Mouse (Mus musculus): ENCODE results near the gene Gm49339. TPM values are rescaled to one million over a fixed set of nuclear protein-coding genes. Genes with fewer than 3 reads are reported as not detected.
"Not testable (repeated sequence)": the region's sequence is repeated elsewhere in the genome, so short reads cannot be mapped to it uniquely, and the experiment has no call there.

Gene Gm49339
- 0.34 and 1.5 TPM in 2 replicates for polyA plus RNA-seq (2015; fragmentation: Nextera tagmentation; extraction: Ambion mirVana)

GRCm38 (mm10) chr10:51480397-51480796, at the start of gene Gm49339, which contains the start of gene Lilr4b:
Gene Gm49339 (plus strand): TSS chr10:51480612.
Gene Lilr4b (plus strand): TSS chr10:51480632.
- not testable (repeated sequence) for H3K36me3 ChIP-seq (ENCODE audit: control insufficient read depth, insufficient read depth, low read length); H3K4me3 ChIP-seq (ENCODE audit: low read length); H3K4me1 ChIP-seq (replicated peaks; ENCODE audit: control insufficient read depth, insufficient read depth, low read length); H3K4me2 ChIP-seq (ENCODE audit: low read depth, low read length); H3K27ac ChIP-seq (ENCODE audit: low read length); H3K27me3 ChIP-seq (ENCODE audit: control insufficient read depth, insufficient read depth, low read depth, low read length); ATAC-seq (ENCODE audit: low read depth); H3K9me3 ChIP-seq (ENCODE audit: control insufficient read depth, low read length); H3K9ac ChIP-seq (ENCODE audit: low read length)
- WGBS: 79% methylated on average over 1 of the region's 3 CpGs

GRCm38 (mm10) chr10:51432940-51433339, 47.5 kb upstream of the Gm49339 start:
- no peaks in the 10 kb centered on the region for H3K36me3 ChIP-seq (ENCODE audit: control insufficient read depth, insufficient read depth, low read length)
- H3K9ac ChIP-seq (ENCODE audit: low read length): no peak overlapping the region
- ATAC-seq (ENCODE audit: low read depth): no peak
- H3K27ac ChIP-seq (ENCODE audit: low read length): no peak overlapping the region
- no peak overlapping the region for H3K4me3 ChIP-seq (ENCODE audit: low read length)
- H3K4me1 ChIP-seq (replicated peaks; ENCODE audit: control insufficient read depth, insufficient read depth, low read length): no peaks in the 10 kb centered on the region
- no peak overlapping the region for H3K4me2 ChIP-seq (ENCODE audit: low read depth, low read length)
- H3K27me3 ChIP-seq (ENCODE audit: control insufficient read depth, insufficient read depth, low read depth, low read length): no peaks in the 10 kb centered on the region
- H3K9me3 ChIP-seq (ENCODE audit: control insufficient read depth, low read length): no peaks in the 10 kb centered on the region

- Histone ChIP-seq H3K9ac (ENCODE audit: low read length) (no peak overlapping the region), H3K9me3 (ENCODE audit: control insufficient read depth, low read length) (no peaks in the 10 kb centered on the region), H3K36me3 (ENCODE audit: control insufficient read depth, insufficient read depth, low read length) (no peaks in the 10 kb centered on the region), H3K4me2 (ENCODE audit: low read depth, low read length) (no peak overlapping the region), H3K4me1 (replicated peaks; ENCODE audit: control insufficient read depth, insufficient read depth, low read length) (no peaks in the 10 kb centered on the region), H3K4me3 (ENCODE audit: low read length) (no peak overlapping the region), H3K27ac (ENCODE audit: low read length) (no peak overlapping the region), H3K27me3 (ENCODE audit: control insufficient read depth, insufficient read depth, low read depth, low read length) (no peaks in the 10 kb centered on the region)
- 74% methylated on average over 3 of the region's 3 CpGs for whole genome bisulfite sequencing
- ATAC-seq (ENCODE audit: low read depth): no peak
Measured at GRCm38 (mm10) chr10:51435684-51436083, 44.7 kb upstream of the Gm49339 start.

GRCm38 (mm10) chr10:51451610-51452009, 28.8 kb upstream of the Gm49339 start:
- Histone ChIP-seq H3K4me3 (ENCODE audit: low read length) (no peak overlapping the region), H3K36me3 (ENCODE audit: control insufficient read depth, insufficient read depth, low read length) (no peaks in the 10 kb centered on the region), H3K4me1 (replicated peaks; ENCODE audit: control insufficient read depth, insufficient read depth, low read length) (no peaks in the 10 kb centered on the region), H3K9me3 (ENCODE audit: control insufficient read depth, low read length) (no peaks in the 10 kb centered on the region), H3K4me2 (ENCODE audit: low read depth, low read length) (no peak overlapping the region), H3K27me3 (ENCODE audit: control insufficient read depth, insufficient read depth, low read depth, low read length) (no peaks in the 10 kb centered on the region), H3K9ac (ENCODE audit: low read length) (no peak overlapping the region), H3K27ac (ENCODE audit: low read length) (no peak overlapping the region)
- 75% methylated on average over 4 of the region's 4 CpGs for whole genome bisulfite sequencing
- no peak for ATAC-seq (ENCODE audit: low read depth)

GRCm38 (mm10) chr10:51453616-51454298, 26.7 kb upstream of the Gm49339 start:
- Histone ChIP-seq H3K4me1 (replicated peaks; ENCODE audit: control insufficient read depth, insufficient read depth, low read length) (no peaks in the 10 kb centered on the region), H3K27ac (ENCODE audit: low read length) (no peak overlapping the region), H3K4me2 (ENCODE audit: low read depth, low read length) (no peak overlapping the region), H3K9me3 (ENCODE audit: control insufficient read depth, low read length) (no peaks in the 10 kb centered on the region), H3K4me3 (ENCODE audit: low read length) (no peak overlapping the region), H3K27me3 (ENCODE audit: control insufficient read depth, insufficient read depth, low read depth, low read length) (no peaks in the 10 kb centered on the region), H3K9ac (ENCODE audit: low read length) (no peak overlapping the region), H3K36me3 (ENCODE audit: control insufficient read depth, insufficient read depth, low read length) (no peaks in the 10 kb centered on the region)
- no peak for ATAC-seq (ENCODE audit: low read depth)
- 66% methylated on average over 1 of the region's 1 CpGs for WGBS

GRCm38 (mm10) chr10:51454365-51454764, 26.0 kb upstream of the Gm49339 start:
- no peaks in the 10 kb centered on the region for H3K36me3 ChIP-seq (ENCODE audit: control insufficient read depth, insufficient read depth, low read length)
- H3K27ac ChIP-seq (ENCODE audit: low read length): no peak overlapping the region
- no peak for ATAC-seq (ENCODE audit: low read depth)
- no peak overlapping the region for H3K4me2 ChIP-seq (ENCODE audit: low read depth, low read length)
- no peak overlapping the region for H3K9ac ChIP-seq (ENCODE audit: low read length)
- no peaks in the 10 kb centered on the region for H3K27me3 ChIP-seq (ENCODE audit: control insufficient read depth, insufficient read depth, low read depth, low read length)
- no peaks in the 10 kb centered on the region for H3K4me1 ChIP-seq (replicated peaks; ENCODE audit: control insufficient read depth, insufficient read depth, low read length)
- H3K4me3 ChIP-seq (ENCODE audit: low read length): no peak overlapping the region
- H3K9me3 ChIP-seq (ENCODE audit: control insufficient read depth, low read length): no peaks in the 10 kb centered on the region
- 38% methylated on average over 1 of the region's 1 CpGs for WGBS

GRCm38 (mm10) chr10:51455762-51456161, 24.6 kb upstream of the Gm49339 start:
- Histone ChIP-seq H3K27ac (ENCODE audit: low read length) (no peak overlapping the region), H3K9me3 (ENCODE audit: control insufficient read depth, low read length) (no peaks in the 10 kb centered on the region), H3K4me2 (ENCODE audit: low read depth, low read length) (no peak overlapping the region), H3K4me3 (ENCODE audit: low read length) (no peak overlapping the region), H3K9ac (ENCODE audit: low read length) (no peak overlapping the region), H3K27me3 (ENCODE audit: control insufficient read depth, insufficient read depth, low read depth, low read length) (no peaks in the 10 kb centered on the region), H3K4me1 (replicated peaks; ENCODE audit: control insufficient read depth, insufficient read depth, low read length) (no peaks in the 10 kb centered on the region), H3K36me3 (ENCODE audit: control insufficient read depth, insufficient read depth, low read length) (no peaks in the 10 kb centered on the region)
- 74% methylated on average over 1 of the region's 1 CpGs for WGBS
- no peak for ATAC-seq (ENCODE audit: low read depth)

GRCm38 (mm10) chr10:51456369-51456768, 24.0 kb upstream of the Gm49339 start:
- H3K9ac ChIP-seq (ENCODE audit: low read length): no peak overlapping the region
- WGBS: 61% methylated on average over 4 of the region's 4 CpGs
- no peaks in the 10 kb centered on the region for H3K36me3 ChIP-seq (ENCODE audit: control insufficient read depth, insufficient read depth, low read length)
- no peak for ATAC-seq (ENCODE audit: low read depth)
- H3K4me3 ChIP-seq (ENCODE audit: low read length): no peak overlapping the region
- no peak overlapping the region for H3K27ac ChIP-seq (ENCODE audit: low read length)
- H3K4me2 ChIP-seq (ENCODE audit: low read depth, low read length): no peak overlapping the region
- no peaks in the 10 kb centered on the region for H3K27me3 ChIP-seq (ENCODE audit: control insufficient read depth, insufficient read depth, low read depth, low read length)
- H3K4me1 ChIP-seq (replicated peaks; ENCODE audit: control insufficient read depth, insufficient read depth, low read length): no peaks in the 10 kb centered on the region
- no peaks in the 10 kb centered on the region for H3K9me3 ChIP-seq (ENCODE audit: control insufficient read depth, low read length)

- not testable (repeated sequence) for H3K9ac ChIP-seq (ENCODE audit: low read length); H3K27me3 ChIP-seq (ENCODE audit: control insufficient read depth, insufficient read depth, low read depth, low read length); H3K36me3 ChIP-seq (ENCODE audit: control insufficient read depth, insufficient read depth, low read length); H3K27ac ChIP-seq (ENCODE audit: low read length); H3K4me3 ChIP-seq (ENCODE audit: low read length); ATAC-seq (ENCODE audit: low read depth); H3K9me3 ChIP-seq (ENCODE audit: control insufficient read depth, low read length); H3K4me2 ChIP-seq (ENCODE audit: low read depth, low read length); H3K4me1 ChIP-seq (replicated peaks; ENCODE audit: control insufficient read depth, insufficient read depth, low read length)
- 56% methylated on average over 4 of the region's 4 CpGs for whole genome bisulfite sequencing
Measured at GRCm38 (mm10) chr10:51463800-51464199, 16.6 kb upstream of the Gm49339 start.

- H3K27me3 ChIP-seq (ENCODE audit: control insufficient read depth, insufficient read depth, low read depth, low read length); H3K36me3 ChIP-seq (ENCODE audit: control insufficient read depth, insufficient read depth, low read length); ATAC-seq (ENCODE audit: low read depth); H3K27ac ChIP-seq (ENCODE audit: low read length); H3K9me3 ChIP-seq (ENCODE audit: control insufficient read depth, low read length); H3K9ac ChIP-seq (ENCODE audit: low read length); H3K4me3 ChIP-seq (ENCODE audit: low read length); H3K4me1 ChIP-seq (replicated peaks; ENCODE audit: control insufficient read depth, insufficient read depth, low read length); H3K4me2 ChIP-seq (ENCODE audit: low read depth, low read length): not testable (repeated sequence)
- WGBS: no CpG with 5 or more reads among the region's 2 CpGs
Measured at GRCm38 (mm10) chr10:51490691-51491090, 10.3 kb downstream of the Gm49339 start, which contains the start of gene Lilrb4a. Gene Lilrb4a (plus strand): TSS chr10:51490956.
